Mouse (Mus musculus) forebrain, postnatal 0 days (tissue): ENCODE results near the gene Dhx16. TPM values are rescaled to one million over a fixed set of nuclear protein-coding genes. Genes with fewer than 3 reads are reported as not detected.
A peak's percentile ranks its signal among the peaks of the same experiment; 100 is the strongest.
"Not testable (repeated sequence)": the region's sequence is repeated elsewhere in the genome, so short reads cannot be mapped to it uniquely, and the experiment has no call there.

Experiments used
- ATAC-seq: fragments of 200-750 bp; cut with Nextera tagmentation; 2 replicates; pipeline ENCODE4 v1.8.0; 2017; ENCODE audit warnings: mild to moderate bottlenecking, moderate library complexity
- DNase-seq: peaks from one replicate; pipeline ENCODE4 v3.0.0-alpha.2; 2015
- H3K27ac ChIP-seq: fragments of 300-500 bp; sonication (generic); 2 replicates; pipeline ENCODE4 v1.5.1; 2014; ENCODE audit warnings: low read depth, mild to moderate bottlenecking, antibody characterized with exemption, low read length, moderate library complexity, mixed read lengths
- H3K27me3 ChIP-seq: fragments of 300-500 bp; sonication (generic); 2 replicates; pipeline ENCODE4 v1.6.1; 2014; ENCODE audit warnings: mild to moderate bottlenecking, low read length, mixed read lengths; ENCODE audit not compliant: insufficient read depth
- H3K36me3 ChIP-seq: fragments of 300-500 bp; sonication (generic); 2 replicates; pipeline ENCODE4 v1.6.1; 2014; ENCODE audit warnings: mild to moderate bottlenecking, moderate library complexity; ENCODE audit not compliant: insufficient read depth
- H3K4me1 ChIP-seq: fragments of 300-500 bp; sonication (generic); 2 replicates; pipeline ENCODE4 v1.6.1; 2014; ENCODE audit warnings: antibody characterized with exemption; ENCODE audit not compliant: insufficient read depth
- H3K4me2 ChIP-seq: fragments of 300-500 bp; sonication (generic); 2 replicates; pipeline ENCODE4 v1.6.1; 2014; ENCODE audit warnings: low read depth, mild to moderate bottlenecking, moderate library complexity
- H3K4me3 ChIP-seq: fragments of 300-500 bp; sonication (generic); 2 replicates; pipeline ENCODE4 v1.5.1; 2014; ENCODE audit warnings: low read depth, low read length, mixed read lengths
- H3K9ac ChIP-seq: fragments of 300-500 bp; sonication (generic); 2 replicates; pipeline ENCODE4 v1.6.1; 2014; ENCODE audit warnings: mild to moderate bottlenecking
- H3K9me3 ChIP-seq: fragments of 300-500 bp; sonication (generic); 2 replicates; pipeline ENCODE4 v1.6.1; 2016; ENCODE audit warnings: low read length
- CTCF ChIP-seq: sonication (generic); IDR thresholded peaks from 2 replicates; pipeline ENCODE4 v1.5.1; 2016; ENCODE audit warnings: antibody characterized with exemption, control low read depth, low read depth
- WGBS: fragments of 180-500 bp; shearing (Covaris S2); extraction: QIAGEN DNeasy Blood & Tissue Kit; methylation state at CpG from one replicate; pipeline ENCODE4 v1.1.7; 2014; 5-methylcytosine and 5-hydroxymethylcytosine counted together
- polyA plus RNA-seq: library from polyadenylated mRNA; unstranded; fragments of >200 nt; fragmentation: Nextera tagmentation; extraction: Ambion mirVana; gene quantifications from 2 replicates; pipeline ENCODE4 v1.2.1, GENCODE M21; 2015
- total RNA-seq: library from RNA; depleted of rRNA; stranded (reverse); fragments of >200 nt; gene quantifications from 2 replicates; pipeline ENCODE4 v1.2.3, GENCODE M21; 2014

The Dhx16 gene
- total and polyA plus RNA-seq, 2 experiments from 2014 or later = 21.8 to 33.0 TPM

DNA sequence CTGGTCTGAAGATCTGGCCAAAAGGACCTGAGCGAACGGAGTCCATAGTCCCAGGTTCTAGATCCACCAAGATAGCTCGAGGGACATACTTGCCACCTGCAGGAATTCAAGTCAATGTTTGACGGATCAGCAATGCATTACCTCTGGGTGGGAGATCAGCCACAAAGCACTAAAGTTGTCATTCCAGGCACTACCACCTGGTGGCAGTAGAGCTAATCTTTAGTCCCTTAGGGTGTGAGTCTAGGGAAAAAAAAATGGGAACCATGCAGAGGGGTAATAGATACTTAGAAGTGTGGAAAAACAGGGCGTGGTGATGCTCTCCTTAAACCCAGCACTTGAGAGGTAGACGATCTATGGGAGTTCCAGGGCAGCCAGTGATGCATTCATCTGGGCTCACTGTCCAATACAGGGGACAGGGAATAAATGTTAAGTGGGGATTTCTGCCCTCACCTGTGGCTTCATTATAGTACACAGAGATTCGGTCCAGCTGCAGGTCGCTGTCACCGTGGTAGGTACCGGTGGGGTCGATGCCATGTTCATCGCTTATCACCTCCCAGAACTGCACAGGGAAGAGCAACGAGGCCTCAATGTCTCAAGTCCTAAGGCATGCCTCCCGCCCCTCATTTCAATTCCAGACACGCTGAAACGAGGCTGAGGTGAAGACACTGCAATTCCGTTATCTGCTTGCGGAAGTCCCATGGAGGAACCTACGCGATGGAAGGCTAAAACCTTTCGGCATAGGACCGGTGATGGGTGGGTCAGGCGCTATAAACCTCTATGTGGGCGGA, 43.2 kb upstream of the Dhx16 start:
- Histone ChIP-seq H3K4me3 (peak overlapping the region; percentile 90), H3K36me3 (peaks cover 44% of the 10 kb centered on the region), H3K4me2 (peak overlapping the region; percentile 77), H3K9me3 (no peaks in the 10 kb centered on the region), H3K4me1 (peaks cover 20% of the 10 kb centered on the region; the same call in 1 of the 2 replicates), H3K9ac (peak overlapping the region; percentile 93), H3K27me3 (no peaks in the 10 kb centered on the region), H3K27ac (peak overlapping the region; percentile 98)
- ATAC-seq = peak; percentile 6
- peak; percentile 89 for TF ChIP-seq CTCF
- peak; percentile 96 for DNase-seq
- 7% methylated on average over 24 of the region's 24 CpGs for WGBS

DNA sequence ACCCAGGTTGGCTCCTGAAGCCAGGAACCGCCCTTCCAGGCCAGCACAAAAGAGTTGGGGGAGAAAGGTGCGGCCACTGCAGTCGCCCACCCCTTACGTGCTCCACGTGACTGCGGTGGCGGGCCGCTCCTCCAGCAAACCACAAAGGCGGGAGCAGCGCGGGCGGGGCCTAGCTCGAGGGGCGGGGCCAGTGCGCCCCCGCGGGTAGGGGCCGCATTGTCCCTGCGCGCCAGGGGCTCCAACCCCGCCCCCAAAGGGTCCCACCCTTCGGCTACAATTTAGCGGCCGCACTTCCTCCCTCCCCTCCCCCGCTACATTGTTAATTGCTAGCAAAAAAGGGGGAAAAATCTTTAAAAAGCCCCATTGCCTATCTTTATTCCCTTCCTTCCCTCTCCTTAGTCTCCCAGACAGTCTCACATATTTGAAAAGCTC, 42.6 kb upstream of the Dhx16 start:
- TF ChIP-seq CTCF = no peak
- H3K27me3 ChIP-seq = no peaks in the 10 kb centered on the region
- peak overlapping the region; percentile 77 for H3K4me2 ChIP-seq
- H3K4me3 ChIP-seq = peak overlapping the region; percentile 90
- ATAC-seq = peak; percentile 30
- peak overlapping the region; percentile 93 for H3K9ac ChIP-seq
- peak; percentile 94 for DNase-seq
- WGBS = under 1% methylated on average over 25 of the region's 25 CpGs
- peaks cover 23% of the 10 kb centered on the region; the same call in 1 of the 2 replicates for H3K4me1 ChIP-seq
- H3K9me3 ChIP-seq = no peaks in the 10 kb centered on the region
- peak overlapping the region; percentile 98 for H3K27ac ChIP-seq
- peaks cover 40% of the 10 kb centered on the region for H3K36me3 ChIP-seq

DNA sequence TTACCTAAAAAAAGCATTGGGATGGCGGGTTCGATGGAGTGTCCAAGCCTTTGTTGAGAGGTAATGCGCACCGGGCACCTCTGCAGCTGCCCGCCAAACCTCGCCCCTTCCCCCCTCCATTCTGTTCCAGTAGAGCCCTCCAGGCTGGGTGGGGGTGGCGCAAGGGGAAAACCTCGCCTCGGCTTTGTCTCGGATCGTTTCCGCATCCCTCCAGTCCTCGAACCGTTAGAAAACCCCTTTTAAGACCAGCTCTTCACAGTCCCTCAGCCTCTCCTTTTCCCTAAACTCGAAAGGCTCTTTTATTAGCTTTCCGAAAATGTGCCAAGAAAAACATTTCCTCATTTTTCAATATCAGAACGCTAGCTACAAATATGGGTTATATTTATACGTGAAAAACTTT, 42.1 kb upstream of the Dhx16 start:
- H3K36me3 ChIP-seq = peaks cover 35% of the 10 kb centered on the region
- no peak for TF ChIP-seq CTCF
- WGBS = under 1% methylated on average over 18 of the region's 18 CpGs
- no peaks in the 10 kb centered on the region for H3K9me3 ChIP-seq
- ATAC-seq = peak; percentile 8; the same call in 1 of the 2 replicates
- peaks cover 26% of the 10 kb centered on the region; the same call in 1 of the 2 replicates for H3K4me1 ChIP-seq
- H3K27me3 ChIP-seq = no peaks in the 10 kb centered on the region
- H3K4me2 ChIP-seq = peak overlapping the region; percentile 77
- DNase-seq = peak; percentile 78
- peak overlapping the region; percentile 98 for H3K27ac ChIP-seq
- peak overlapping the region; percentile 90 for H3K4me3 ChIP-seq
- peak overlapping the region; percentile 93 for H3K9ac ChIP-seq

DNA sequence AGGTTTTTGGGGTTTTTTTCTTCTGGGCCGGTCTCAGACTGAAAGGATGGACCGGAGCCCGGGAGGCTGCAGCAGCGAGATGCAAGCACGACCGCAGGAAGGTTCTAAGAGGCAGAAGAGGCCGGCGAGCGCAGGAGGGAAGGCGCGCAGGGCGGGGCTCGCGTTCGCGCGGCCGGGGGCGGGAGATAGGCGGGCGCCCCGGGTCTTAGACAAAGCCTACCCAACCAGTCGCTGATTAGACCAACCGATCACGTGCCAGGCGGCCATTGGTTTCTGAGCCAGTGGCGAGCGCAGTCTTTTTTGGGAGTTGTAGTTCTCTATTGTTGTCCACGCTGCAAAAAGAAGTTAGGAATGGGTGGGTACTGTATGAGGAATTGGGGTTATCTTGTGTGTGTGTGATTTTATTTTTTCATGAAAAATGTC, 41.5 kb upstream of the Dhx16 start, which contains the start of gene Tubb5:
Gene Tubb5 (minus strand): TSS at position 185 of the 423 bp plus-strand sequence.
- TF ChIP-seq CTCF = no peak
- Histone ChIP-seq H3K36me3 (peaks cover 30% of the 10 kb centered on the region), H3K4me2 (peak within 1 kb of the TSS; percentile 77), H3K4me3 (peak within 1 kb of the TSS; percentile 90), H3K27me3 (no peaks in the 10 kb centered on the region), H3K4me1 (peaks cover 25% of the 10 kb centered on the region; the same call in 1 of the 2 replicates), H3K27ac (peak within 1 kb of the TSS; percentile 98), H3K9me3 (no peaks in the 10 kb centered on the region), H3K9ac (peak within 1 kb of the TSS; percentile 93)
- WGBS = 3% methylated on average over 29 of the region's 29 CpGs
- ATAC-seq (peak; percentile 75), DNase-seq (peak; percentile 98)

DNA sequence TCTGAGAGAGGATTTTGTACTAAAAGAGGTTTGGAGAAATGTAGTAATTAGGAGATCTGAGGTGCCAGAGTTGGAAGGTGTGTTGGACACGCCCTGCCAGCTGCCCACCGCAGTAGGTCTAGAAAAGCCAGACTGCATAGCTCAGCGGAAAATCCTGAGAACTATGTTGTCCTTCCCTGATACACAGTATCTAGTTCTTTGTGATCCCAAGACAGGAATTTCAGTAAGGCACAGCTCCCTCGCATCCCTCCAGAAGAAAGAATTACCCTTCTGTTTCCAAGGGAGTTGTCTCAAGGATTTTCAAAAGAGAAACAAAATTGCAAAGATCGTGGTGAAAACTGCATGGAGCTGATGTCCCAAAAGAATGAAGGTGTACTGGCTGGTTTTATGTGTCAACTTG, 41.0 kb upstream of the Dhx16 start:
- peak overlapping the region; percentile 77 for H3K4me2 ChIP-seq
- peaks cover 21% of the 10 kb centered on the region; the same call in 1 of the 2 replicates for H3K4me1 ChIP-seq
- DNase-seq (no peak), ATAC-seq (no peak)
- H3K9ac ChIP-seq = peak overlapping the region; percentile 93
- peaks cover 25% of the 10 kb centered on the region for H3K36me3 ChIP-seq
- WGBS = 2% methylated on average over 5 of the region's 5 CpGs
- H3K27me3 ChIP-seq = no peaks in the 10 kb centered on the region
- no peak for TF ChIP-seq CTCF
- peak overlapping the region; percentile 98 for H3K27ac ChIP-seq
- no peaks in the 10 kb centered on the region for H3K9me3 ChIP-seq
- peak overlapping the region; percentile 90 for H3K4me3 ChIP-seq

DNA sequence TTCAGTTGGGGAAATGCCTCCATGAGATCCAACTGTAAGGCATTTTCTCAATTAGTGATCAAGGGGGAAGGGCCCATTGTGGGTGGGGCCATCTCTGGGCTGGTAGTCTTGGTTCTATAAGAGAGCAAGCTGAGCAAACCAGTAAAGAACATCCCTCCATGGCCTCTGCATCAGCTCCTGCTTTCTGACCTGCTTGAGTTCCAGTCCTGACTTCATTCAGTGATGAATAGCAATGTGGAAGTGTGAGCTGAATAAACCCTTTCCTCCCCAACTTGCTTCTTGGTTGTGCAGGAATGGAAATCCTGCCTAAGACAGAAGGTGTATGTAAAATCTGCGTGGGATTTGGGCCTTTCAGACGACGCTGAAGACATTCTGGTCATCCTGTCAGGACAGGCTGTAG, 40.6 kb upstream of the Dhx16 start:
- WGBS = 45% methylated on average over 3 of the region's 3 CpGs
- Histone ChIP-seq H3K36me3 (peaks cover 21% of the 10 kb centered on the region), H3K4me2 (peak overlapping the region; percentile 77), H3K27ac (peak overlapping the region; percentile 98), H3K9ac (peak overlapping the region; percentile 93), H3K4me3 (peak overlapping the region; percentile 90), H3K4me1 (peaks cover 18% of the 10 kb centered on the region; the same call in 1 of the 2 replicates)
- not testable (repeated sequence) for ATAC-seq, H3K27me3 ChIP-seq, H3K9me3 ChIP-seq
- peak; percentile 41 for DNase-seq

DNA sequence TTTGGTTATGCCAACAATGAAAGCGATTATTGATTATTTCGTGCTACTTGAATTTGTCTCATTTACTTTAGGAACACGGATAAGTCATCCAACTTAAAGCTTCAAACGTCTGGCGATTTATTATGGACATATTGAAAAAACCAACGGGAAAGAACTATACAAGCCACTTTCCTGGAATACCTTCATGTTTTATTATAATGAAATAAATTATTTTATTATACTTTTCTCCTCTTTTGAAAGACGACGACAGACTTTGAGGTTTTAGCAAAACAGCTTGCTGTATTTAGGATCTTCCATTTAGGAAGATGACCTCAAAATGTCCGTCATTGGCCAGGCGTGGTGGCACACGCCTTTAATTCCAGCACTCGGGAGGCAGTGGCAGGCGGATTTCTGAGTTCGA, 39.1 kb upstream of the Dhx16 start:
- Histone ChIP-seq H3K9me3 (no peaks in the 10 kb centered on the region), H3K4me1 (peaks cover 15% of the 10 kb centered on the region; the same call in 1 of the 2 replicates), H3K4me3 (peak overlapping the region; percentile 64), H3K9ac (0 out of 2 replicates have a peak overlapping the region, but pooled peaks have one; percentile 4), H3K4me2 (peak overlapping the region; percentile 44), H3K27ac (peak overlapping the region; percentile 42), H3K36me3 (peaks cover 10% of the 10 kb centered on the region), H3K27me3 (no peaks in the 10 kb centered on the region)
- TF ChIP-seq CTCF = no peak
- DNase-seq (no peak), ATAC-seq (no peak)
- WGBS = 56% methylated on average over 14 of the region's 14 CpGs
